In genomic region chr3:55660261-55660838, GRCm38 (mm10) we compare ENCODE assay signal across 15 mouse cellular contexts.
DNase-seq lines count a peak whose midpoint lies in the region; ATAC-seq and TF ChIP-seq lines count a peak whose summit lies in the region.
"Had no signal": no experiment of that assay in that cellular context is flagged by ENCODE, and none has a peak within 500 bp of the region (broad histone marks: within the 10 kb centered on the region; RNA-seq: fewer than 3 reads in every experiment).

No protein-coding gene starts in this region.

- H3K4me1 ChIP-seq in heart, postnatal 0 days (ENCODE audit: control insufficient read depth, insufficient read depth): no peaks in the 10 kb centered on the region
- H3K4me1 ChIP-seq in heart, embryonic 12.5 days (replicated peaks): 0 out of 2 replicates have a peak, but pooled peaks cover 6% of the 10 kb centered on the region
- 0 out of 2 replicates have a peak, but pooled peaks cover 4% of the 10 kb centered on the region for H3K4me1 ChIP-seq in lung, embryonic 14.5 days (ENCODE audit: insufficient read depth)

- no peak overlapping the region for H3K27ac ChIP-seq in heart, postnatal 0 days (ENCODE audit: low read depth)
- no peak overlapping the region for H3K27ac ChIP-seq in heart, embryonic 12.5 days (ENCODE audit: poor library complexity, severe bottlenecking)
- no peak overlapping the region for H3K27ac ChIP-seq in lung, embryonic 14.5 days (ENCODE audit: low read depth)
- H3K27ac ChIP-seq: embryonic facial prominence, embryonic 15.5 days; lung, embryonic 15.5 days had no signal

- ATAC-seq in heart, postnatal 0 days (ENCODE audit: insufficient read depth, low read depth): no peak
- no peak for ATAC-seq in heart, embryonic 12.5 days (ENCODE audit: insufficient number of reproducible peaks, low FRiP score)
- ATAC-seq in lung, embryonic 14.5 days (ENCODE audit: insufficient read depth): no peak
- peak; percentile 80 for ATAC-seq in megakaryocyte, adult 5-6 weeks (ENCODE audit: poor library complexity, severe bottlenecking)

- no peak overlapping the region for H3K9ac ChIP-seq in heart, postnatal 0 days (replicated peaks; ENCODE audit: low read depth, low read length)
- no peak overlapping the region for H3K9ac ChIP-seq in heart, embryonic 12.5 days
- H3K9ac ChIP-seq in lung, embryonic 14.5 days: no peak overlapping the region
- H3K9ac ChIP-seq: embryonic facial prominence, embryonic 15.5 days; lung, embryonic 15.5 days had no signal

- H3K36me3 ChIP-seq in heart, postnatal 0 days (replicated peaks; ENCODE audit: control insufficient read depth, insufficient read depth, low read length): no peaks in the 10 kb centered on the region
- H3K36me3 ChIP-seq in heart, embryonic 12.5 days: 0 out of 2 replicates have a peak, but pooled peaks cover 3% of the 10 kb centered on the region
- H3K36me3 ChIP-seq in lung, embryonic 14.5 days (ENCODE audit: insufficient read depth): no peaks in the 10 kb centered on the region
- H3K36me3 ChIP-seq: lung, embryonic 15.5 days had no signal

- no peak overlapping the region for H3K4me3 ChIP-seq in heart, postnatal 0 days (ENCODE audit: low read depth, low read length)
- H3K4me3 ChIP-seq in heart, embryonic 12.5 days: no peak overlapping the region
- H3K4me3 ChIP-seq in lung, embryonic 14.5 days (ENCODE audit: low read depth, low read length): no peak overlapping the region
- H3K4me3 ChIP-seq: embryonic facial prominence, embryonic 15.5 days; lung, embryonic 15.5 days; myocyte had no signal

- peak; percentile 22; the same call in 1 of the 2 replicates for TF ChIP-seq CTCF in heart, postnatal 0 days (IDR thresholded peaks at IDR 0.05; ENCODE audit: low read depth)
- TF ChIP-seq CTCF in lung, embryonic 14.5 days (IDR thresholded peaks at IDR 0.05; ENCODE audit: low read depth): peak; percentile 53

- no peaks in the 10 kb centered on the region for H3K27me3 ChIP-seq in heart, postnatal 0 days (ENCODE audit: control insufficient read depth, insufficient read depth, low read length)
- no peaks in the 10 kb centered on the region for H3K27me3 ChIP-seq in heart, embryonic 12.5 days (replicated peaks)
- no peaks in the 10 kb centered on the region for H3K27me3 ChIP-seq in lung, embryonic 14.5 days (ENCODE audit: insufficient read depth, low read length)
- H3K27me3 ChIP-seq: embryonic facial prominence, embryonic 15.5 days; lung, embryonic 15.5 days had no signal

- H3K4me2 ChIP-seq in heart, postnatal 0 days (ENCODE audit: low read depth, low read length): no peak overlapping the region
- no peak overlapping the region for H3K4me2 ChIP-seq in heart, embryonic 12.5 days
- H3K4me2 ChIP-seq in lung, embryonic 14.5 days: no peak overlapping the region
- H3K4me2 ChIP-seq: embryonic facial prominence, embryonic 15.5 days; lung, embryonic 15.5 days had no signal

- no peak for TF ChIP-seq EP300 in heart, postnatal 0 days (IDR thresholded peaks at IDR 0.05; ENCODE audit: low read depth)

- DNase-seq in heart, postnatal 0 days (ENCODE audit: low spot score): no peak
- peak; percentile 43 for DNase-seq in lung, embryonic 14.5 days
- DNase-seq in lung, postnatal 4 days: no peak
- DNase-seq in ES-CJ7 (ENCODE audit: low read depth, low spot score): peak; percentile 9
- no peak for DNase-seq in urinary bladder, postnatal 36 days (ENCODE audit: low spot score in 2 of 2)
- no peak for DNase-seq in spleen, adult 18-20 months
- DNase-seq: adrenal gland, postnatal 14 days; cerebellum, adult 8-10 months; layer of hippocampus, postnatal 36 days; right cerebral cortex, adult 18-20 months had no signal

- no peaks in the 10 kb centered on the region for H3K9me3 ChIP-seq in heart, postnatal 0 days (replicated peaks; ENCODE audit: control insufficient read depth, low read length)
- H3K9me3 ChIP-seq in heart, embryonic 12.5 days (replicated peaks): no peaks in the 10 kb centered on the region
- no peaks in the 10 kb centered on the region for H3K9me3 ChIP-seq in lung, embryonic 14.5 days (ENCODE audit: low read depth, low read length)
- H3K9me3 ChIP-seq: embryonic facial prominence, embryonic 15.5 days; lung, embryonic 15.5 days had no signal

- WGBS in heart, postnatal 0 days: 83% methylated on average over 10 of the region's 10 CpGs
- 82% methylated on average over 10 of the region's 10 CpGs for WGBS in heart, embryonic 12.5 days
- 61% methylated on average over 10 of the region's 10 CpGs for WGBS in lung, embryonic 14.5 days

Comparison
In these comparisons a context has a peak if more than half of its experiments do, and no peak if none do; other contexts are left out.
1. DNase-seq: peak in lung, embryonic 14.5 days (single experiment) and ES-CJ7 (single experiment); none in heart, postnatal 0 days (single experiment), lung, postnatal 4 days (0 of 2), urinary bladder, postnatal 36 days (0 of 2) and spleen, adult 18-20 months (0 of 2).